Mouse (Mus musculus) heart, postnatal 0 days (tissue): ENCODE measurements around the gene Cdk5r1.

Source experiments
- CTCF ChIP-seq: IDR thresholded peaks from 2 replicates; pipeline ENCODE4 v1.5.1; 2016; ENCODE audit warnings: antibody characterized with exemption, control low read depth, low read depth
- EP300 ChIP-seq: IDR thresholded peaks from 2 replicates; pipeline ENCODE4 v1.6.1; 2016; ENCODE audit warnings: antibody characterized with exemption, low read depth

GRCm38 (mm10) chr11:80485622-80486206 lies 8.9 kb downstream of the Cdk5r1 start:
- TF ChIP-seq CTCF: no peak
- no peak for TF ChIP-seq EP300
